Mouse (Mus musculus) neural tube, embryonic 15.5 days (tissue): Measurements from ENCODE around the gene Gm21988. TPM values are rescaled to one million over a fixed set of nuclear protein-coding genes. Genes with fewer than 3 reads are reported as not detected.

Experiments
- ATAC-seq: fragments of 200-750 bp; cut with Nextera tagmentation; 2 replicates; pipeline ENCODE4 v1.8.0; 2017; ENCODE audit warnings: mild to moderate bottlenecking, moderate TSS enrichment, moderate library complexity; ENCODE audit not compliant: low FRiP score
- H3K27ac ChIP-seq: fragments of 300-500 bp; sonication (generic); replicated peaks from 2 replicates; pipeline ENCODE4 v1.5.1; 2015; ENCODE audit warnings: mild to moderate bottlenecking, inconsistent platforms
- H3K27me3 ChIP-seq: fragments of 300-500 bp; sonication (generic); replicated peaks from 2 replicates; pipeline ENCODE4 v1.6.1; 2015; ENCODE audit warnings: inconsistent platforms
- H3K36me3 ChIP-seq: fragments of 300-500 bp; sonication (generic); 2 replicates; pipeline ENCODE4 v1.6.1; 2015; ENCODE audit warnings: inconsistent platforms
- H3K4me1 ChIP-seq: fragments of 300-500 bp; sonication (generic); 2 replicates; pipeline ENCODE4 v1.6.1; 2015; ENCODE audit warnings: inconsistent platforms
- H3K4me2 ChIP-seq: fragments of 300-500 bp; sonication (generic); 2 replicates; pipeline ENCODE4 v1.6.1; 2015; ENCODE audit warnings: inconsistent platforms, mild to moderate bottlenecking, moderate library complexity
- H3K4me3 ChIP-seq: fragments of 300-500 bp; sonication (generic); replicated peaks from 2 replicates; pipeline ENCODE4 v1.5.1; 2015; ENCODE audit warnings: mild to moderate bottlenecking, inconsistent platforms
- H3K9ac ChIP-seq: fragments of 300-500 bp; sonication (generic); replicated peaks from 2 replicates; pipeline ENCODE4 v1.6.1; 2015; ENCODE audit warnings: mild to moderate bottlenecking, inconsistent platforms
- H3K9me3 ChIP-seq: fragments of 300-500 bp; sonication (generic); replicated peaks from 2 replicates; pipeline ENCODE4 v1.6.1; 2016; ENCODE audit warnings: inconsistent platforms
- WGBS: fragments of 180-500 bp; shearing (Covaris S2); methylation state at CpG from one replicate; pipeline ENCODE4 v1.1.7; 2015; ENCODE audit warnings: mixed read lengths; 5-methylcytosine and 5-hydroxymethylcytosine counted together
- polyA plus RNA-seq: library from polyadenylated mRNA; unstranded; fragments of >200 nt; fragmentation: Nextera tagmentation; extraction: Ambion mirVana; gene quantifications from 2 replicates; pipeline ENCODE4 v1.2.1, GENCODE M21; 2015

Gm21988 gene
- polyA plus RNA-seq, 1 experiment from 2014 or later: 16.0 TPM

- H3K9me3 ChIP-seq: no peaks in the 10 kb centered on the region
- H3K4me2 ChIP-seq: no peak overlapping the region
- H3K27me3 ChIP-seq: peaks cover 44% of the 10 kb centered on the region
- no peak for ATAC-seq
- no peak overlapping the region for H3K9ac ChIP-seq
- H3K4me3 ChIP-seq: no peak overlapping the region
- no peak overlapping the region for H3K27ac ChIP-seq
- WGBS: 87% methylated on average over 9 of the region's 9 CpGs
- H3K36me3 ChIP-seq: no peaks in the 10 kb centered on the region
- peaks cover 46% of the 10 kb centered on the region for H3K4me1 ChIP-seq
Measured at GRCm38 (mm10) chr11:70223724-70224123, 15.9 kb downstream of the Gm21988 start.

GRCm38 (mm10) chr11:70221603-70222500, 17.8 kb downstream of the Gm21988 start:
- no peak for ATAC-seq
- Histone ChIP-seq H3K4me2 (peak overlapping the region; percentile 84), H3K4me1 (peaks cover 51% of the 10 kb centered on the region), H3K36me3 (peaks cover 11% of the 10 kb centered on the region), H3K4me3 (peak overlapping the region; percentile 61), H3K27me3 (peaks cover 36% of the 10 kb centered on the region), H3K27ac (peak overlapping the region; percentile 91), H3K9ac (peak overlapping the region; percentile 73), H3K9me3 (no peaks in the 10 kb centered on the region)
- 7% methylated on average over 14 of the region's 14 CpGs for WGBS

GRCm38 (mm10) chr11:70220731-70221602, 18.7 kb downstream of the Gm21988 start, which contains the start of gene Slc16a13:
Slc16a13 (minus strand) TSS chr11:70221064.
- under 1% methylated on average over 28 of the region's 28 CpGs for WGBS
- Histone ChIP-seq H3K4me1 (peaks cover 42% of the 10 kb centered on the region), H3K36me3 (peaks cover 20% of the 10 kb centered on the region), H3K27me3 (peaks cover 38% of the 10 kb centered on the region), H3K9me3 (no peaks in the 10 kb centered on the region), H3K4me3 (peak within 1 kb of the TSS; percentile 61), H3K27ac (peak within 1 kb of the TSS; percentile 91), H3K9ac (peak within 1 kb of the TSS; percentile 73), H3K4me2 (peak within 1 kb of the TSS; percentile 84)
- ATAC-seq: peak; percentile 96

GRCm38 (mm10) chr11:70220323-70220722, 19.3 kb downstream of the Gm21988 start:
- Histone ChIP-seq H3K27ac (peak overlapping the region; percentile 91), H3K36me3 (peaks cover 20% of the 10 kb centered on the region), H3K9ac (peak overlapping the region; percentile 73), H3K27me3 (peaks cover 38% of the 10 kb centered on the region), H3K4me1 (peaks cover 41% of the 10 kb centered on the region), H3K4me2 (peak overlapping the region; percentile 84), H3K4me3 (peak overlapping the region; percentile 61), H3K9me3 (no peaks in the 10 kb centered on the region)
- 0 out of 2 replicates have a peak, but pooled peaks have one; percentile 2 for ATAC-seq
- WGBS: under 1% methylated on average over 24 of the region's 24 CpGs

GRCm38 (mm10) chr11:70219873-70220272, 19.8 kb downstream of the Gm21988 start:
- peaks cover 20% of the 10 kb centered on the region for H3K36me3 ChIP-seq
- ATAC-seq: no peak
- WGBS: 60% methylated on average over 7 of the region's 7 CpGs
- H3K9ac ChIP-seq: peak overlapping the region; percentile 73
- peaks cover 38% of the 10 kb centered on the region for H3K27me3 ChIP-seq
- H3K27ac ChIP-seq: peak overlapping the region; percentile 91
- peak overlapping the region; percentile 61 for H3K4me3 ChIP-seq
- H3K4me1 ChIP-seq: peaks cover 46% of the 10 kb centered on the region
- H3K4me2 ChIP-seq: peak overlapping the region; percentile 84
- H3K9me3 ChIP-seq: no peaks in the 10 kb centered on the region

- H3K9ac ChIP-seq: peak overlapping the region; percentile 21; the same call in 1 of the 2 replicates
- H3K36me3 ChIP-seq: peaks cover 20% of the 10 kb centered on the region
- H3K4me1 ChIP-seq: peaks cover 56% of the 10 kb centered on the region
- no peak for ATAC-seq
- peaks cover 38% of the 10 kb centered on the region for H3K27me3 ChIP-seq
- no peaks in the 10 kb centered on the region for H3K9me3 ChIP-seq
- H3K4me2 ChIP-seq: peak overlapping the region; percentile 84
- WGBS: 90% methylated on average over 15 of the region's 15 CpGs
- no peak overlapping the region for H3K27ac ChIP-seq
- peak overlapping the region; percentile 61 for H3K4me3 ChIP-seq
Measured at GRCm38 (mm10) chr11:70218741-70219470, 20.7 kb downstream of the Gm21988 start.

GRCm38 (mm10) chr11:70218039-70218438, 21.6 kb downstream of the Gm21988 start:
- 93% methylated on average over 4 of the region's 4 CpGs for WGBS
- Histone ChIP-seq H3K27me3 (peaks cover 42% of the 10 kb centered on the region), H3K27ac (no peak overlapping the region), H3K9ac (no peak overlapping the region), H3K4me1 (peaks cover 64% of the 10 kb centered on the region), H3K4me2 (peak overlapping the region; percentile 84; the same call in 1 of the 2 replicates), H3K4me3 (no peak overlapping the region), H3K9me3 (no peaks in the 10 kb centered on the region), H3K36me3 (peaks cover 20% of the 10 kb centered on the region)
- no peak for ATAC-seq

GRCm38 (mm10) chr11:70216103-70216502, 23.5 kb downstream of the Gm21988 start:
- Histone ChIP-seq H3K9me3 (no peaks in the 10 kb centered on the region), H3K27me3 (peaks cover 46% of the 10 kb centered on the region), H3K4me1 (peaks cover 53% of the 10 kb centered on the region), H3K27ac (no peak overlapping the region), H3K9ac (no peak overlapping the region), H3K4me2 (no peak overlapping the region), H3K4me3 (no peak overlapping the region), H3K36me3 (peaks cover 20% of the 10 kb centered on the region)
- ATAC-seq: no peak
- WGBS: 51% methylated on average over 3 of the region's 3 CpGs

- Histone ChIP-seq H3K27me3 (peaks cover 51% of the 10 kb centered on the region), H3K27ac (no peak overlapping the region), H3K4me2 (peak overlapping the region; percentile 84), H3K9me3 (no peaks in the 10 kb centered on the region), H3K4me3 (peak overlapping the region; percentile 35), H3K36me3 (peaks cover 20% of the 10 kb centered on the region), H3K9ac (no peak overlapping the region), H3K4me1 (peaks cover 53% of the 10 kb centered on the region)
- 11% methylated on average over 22 of the region's 22 CpGs for WGBS
- no peak for ATAC-seq
Measured at GRCm38 (mm10) chr11:70215301-70215700, 24.3 kb downstream of the Gm21988 start.

GRCm38 (mm10) chr11:70214856-70215209, 24.8 kb downstream of the Gm21988 start:
- H3K9ac ChIP-seq: no peak overlapping the region
- no peak overlapping the region for H3K27ac ChIP-seq
- H3K36me3 ChIP-seq: peaks cover 20% of the 10 kb centered on the region
- no peaks in the 10 kb centered on the region for H3K9me3 ChIP-seq
- peak overlapping the region; percentile 35 for H3K4me3 ChIP-seq
- ATAC-seq: peak; percentile 22; the same call in 1 of the 2 replicates
- peaks cover 51% of the 10 kb centered on the region for H3K27me3 ChIP-seq
- H3K4me1 ChIP-seq: peaks cover 48% of the 10 kb centered on the region
- H3K4me2 ChIP-seq: peak overlapping the region; percentile 84
- WGBS: 4% methylated on average over 18 of the region's 18 CpGs
